Mouse (Mus musculus) stomach, postnatal 0 days (tissue): ENCODE data around the gene Pitpnm1. TPM values are rescaled to one million over a fixed set of nuclear protein-coding genes. Genes with fewer than 3 reads are reported as not detected.
A peak's percentile ranks its signal among the peaks of the same experiment; 100 is the strongest.

Source experiments
- ATAC-seq: fragments of 200-750 bp; cut with Nextera tagmentation; 2 replicates; pipeline ENCODE4 v1.8.0; 2017; ENCODE audit not compliant: low FRiP score, low TSS enrichment
- DNase-seq: peaks from one replicate; pipeline ENCODE4 v3.0.0-alpha.2; 2016; ENCODE audit warnings: low spot score
- H3K27ac ChIP-seq: fragments of 300-500 bp; sonication (generic); replicated peaks from 2 replicates; pipeline ENCODE4 v1.5.1; 2014; ENCODE audit warnings: mild to moderate bottlenecking, control low read depth
- H3K27me3 ChIP-seq: fragments of 300-500 bp; sonication (generic); 2 replicates; pipeline ENCODE4 v1.6.1; 2014; ENCODE audit warnings: low read length; ENCODE audit not compliant: control insufficient read depth, insufficient read depth
- H3K36me3 ChIP-seq: fragments of 300-500 bp; sonication (generic); 2 replicates; pipeline ENCODE4 v1.6.1; 2014; ENCODE audit warnings: low read length, mixed read lengths; ENCODE audit not compliant: control insufficient read depth, insufficient read depth
- H3K4me1 ChIP-seq: fragments of 300-500 bp; sonication (generic); replicated peaks from 2 replicates; pipeline ENCODE4 v1.6.1; 2014; ENCODE audit warnings: antibody characterized with exemption; ENCODE audit not compliant: control insufficient read depth, insufficient read depth
- H3K4me2 ChIP-seq: fragments of 300-500 bp; sonication (generic); replicated peaks from 2 replicates; pipeline ENCODE4 v1.6.1; 2014; ENCODE audit warnings: low read depth, mild to moderate bottlenecking, control low read depth, moderate library complexity
- H3K4me3 ChIP-seq: fragments of 300-500 bp; sonication (generic); 2 replicates; pipeline ENCODE4 v1.5.1; 2014; ENCODE audit warnings: low read depth, low read length, control low read depth
- H3K9ac ChIP-seq: fragments of 300-500 bp; sonication (generic); 2 replicates; pipeline ENCODE4 v1.6.1; 2014; ENCODE audit warnings: mild to moderate bottlenecking, low read length, control low read depth, mixed read lengths
- H3K9me3 ChIP-seq: fragments of 300-500 bp; sonication (generic); 2 replicates; pipeline ENCODE4 v1.6.1; 2016; ENCODE audit warnings: low read length; ENCODE audit not compliant: control insufficient read depth
- CTCF ChIP-seq: IDR thresholded peaks from 2 replicates; pipeline ENCODE4 v1.5.1; 2016; ENCODE audit warnings: antibody characterized with exemption, low read depth, mild to moderate bottlenecking, moderate library complexity
- EP300 ChIP-seq: optimal IDR thresholded peaks from 2 replicates; pipeline ENCODE3; 2016; ENCODE audit warnings: antibody characterized with exemption
- WGBS: fragments of 180-500 bp; shearing (Covaris S2); extraction: QIAGEN DNeasy Blood & Tissue Kit; methylation state at CpG from one replicate; pipeline ENCODE4 v1.1.7; 2014; 5-methylcytosine and 5-hydroxymethylcytosine counted together
- polyA plus RNA-seq: library from polyadenylated mRNA; unstranded; fragments of >200 nt; fragmentation: Nextera tagmentation; extraction: Ambion mirVana; gene quantifications from 2 replicates; pipeline ENCODE4 v1.2.1, GENCODE M21; 2015

Pitpnm1 gene
- polyA plus RNA-seq, 1 experiment from 2014 or later, result 8.3 TPM

- Histone ChIP-seq H3K27ac (no peak overlapping the region), H3K4me1 (no peaks in the 10 kb centered on the region), H3K9ac (no peak overlapping the region), H3K9me3 (no peaks in the 10 kb centered on the region), H3K4me2 (no peak overlapping the region), H3K4me3 (no peak overlapping the region), H3K27me3 (no peaks in the 10 kb centered on the region), H3K36me3 (no peaks in the 10 kb centered on the region)
- WGBS, result 84% methylated on average over 6 of the region's 6 CpGs
- no peak for ATAC-seq
- TF ChIP-seq EP300 (no peak), CTCF (no peak)
- DNase-seq, result no peak
Observed at GRCm38 (mm10) chr19:4072706-4073424, 26.9 kb upstream of the Pitpnm1 start.

DNA sequence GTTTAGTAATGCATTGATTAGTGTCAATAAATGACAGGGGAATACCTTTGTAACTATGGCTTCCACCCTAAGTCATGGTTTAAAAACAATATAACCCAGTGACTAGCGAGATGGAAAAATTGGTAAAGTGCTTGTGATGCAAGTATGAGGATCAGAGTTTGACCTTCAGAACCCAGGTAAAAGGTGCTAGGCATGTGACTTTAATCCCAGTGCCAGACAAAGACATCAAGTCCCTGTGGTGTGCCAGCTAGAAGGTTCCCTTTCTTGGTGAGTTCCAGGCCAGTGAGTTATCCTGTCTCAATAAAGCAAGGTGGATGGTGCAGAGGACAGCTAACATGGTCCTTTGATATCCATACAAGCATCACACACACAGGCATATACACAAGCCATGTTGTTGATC lies 24.3 kb upstream of the Pitpnm1 start:
- no peak overlapping the region for H3K4me3 ChIP-seq
- no peak for DNase-seq
- no peak for TF ChIP-seq EP300
- no peak for TF ChIP-seq CTCF
- no peak for ATAC-seq
- H3K9me3 ChIP-seq, result no peaks in the 10 kb centered on the region
- H3K4me2 ChIP-seq, result no peak overlapping the region
- no peaks in the 10 kb centered on the region for H3K27me3 ChIP-seq
- no peak overlapping the region for H3K27ac ChIP-seq
- 89% methylated on average over 1 of the region's 1 CpGs for WGBS
- no peaks in the 10 kb centered on the region for H3K4me1 ChIP-seq
- H3K9ac ChIP-seq, result no peak overlapping the region
- no peaks in the 10 kb centered on the region for H3K36me3 ChIP-seq

GRCm38 (mm10) chr19:4079594-4079993 lies 20.2 kb upstream of the Pitpnm1 start:
- no peaks in the 10 kb centered on the region for H3K27me3 ChIP-seq
- no peak for TF ChIP-seq CTCF
- no peaks in the 10 kb centered on the region for H3K4me1 ChIP-seq
- H3K9me3 ChIP-seq, result no peaks in the 10 kb centered on the region
- 62% methylated on average over 1 of the region's 1 CpGs for WGBS
- no peak overlapping the region for H3K4me3 ChIP-seq
- DNase-seq (no peak), ATAC-seq (no peak)
- no peak overlapping the region for H3K27ac ChIP-seq
- no peak overlapping the region for H3K9ac ChIP-seq
- H3K36me3 ChIP-seq, result no peaks in the 10 kb centered on the region
- H3K4me2 ChIP-seq, result no peak overlapping the region

GRCm38 (mm10) chr19:4080511-4081009 lies 19.2 kb upstream of the Pitpnm1 start:
- Histone ChIP-seq H3K4me3 (no peak overlapping the region), H3K9ac (no peak overlapping the region), H3K27me3 (no peaks in the 10 kb centered on the region), H3K36me3 (no peaks in the 10 kb centered on the region), H3K27ac (no peak overlapping the region), H3K4me2 (no peak overlapping the region), H3K4me1 (no peaks in the 10 kb centered on the region), H3K9me3 (no peaks in the 10 kb centered on the region)
- TF ChIP-seq CTCF (peak; percentile 49), EP300 (no peak)
- 58% methylated on average over 8 of the region's 8 CpGs for WGBS
- no peak for DNase-seq
- no peak for ATAC-seq

DNA sequence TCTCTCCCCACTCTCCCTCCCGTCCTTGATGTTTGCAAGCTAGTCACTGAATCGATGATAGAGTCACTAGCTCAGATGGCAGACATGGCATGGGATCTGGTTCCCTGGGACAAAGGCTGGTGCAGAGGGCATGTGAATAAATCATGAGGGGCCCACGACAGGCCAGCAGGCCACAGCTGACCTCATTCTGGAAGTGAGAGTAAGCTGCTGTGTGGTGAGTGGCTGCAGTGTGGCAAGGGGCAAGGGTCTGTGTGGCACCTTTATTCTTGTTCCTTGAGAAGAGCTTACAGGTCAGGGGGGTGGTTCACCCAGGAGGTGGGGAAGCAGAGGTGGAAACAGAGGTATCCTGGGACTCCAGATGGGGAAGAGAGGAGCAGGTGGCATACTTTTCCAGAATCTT lies 18.4 kb upstream of the Pitpnm1 start, which contains the start of gene Cabp2:
Gene Cabp2, plus strand, starts transcription at position 185 of the 400 bp plus-strand sequence.
- ATAC-seq, result no peak
- no peak for DNase-seq
- H3K36me3 ChIP-seq, result no peaks in the 10 kb centered on the region
- no peak within 1 kb of the TSS for H3K27ac ChIP-seq
- TF ChIP-seq CTCF (no peak), EP300 (no peak)
- H3K27me3 ChIP-seq, result no peaks in the 10 kb centered on the region
- no peak within 1 kb of the TSS for H3K4me2 ChIP-seq
- WGBS, result 71% methylated on average over 3 of the region's 3 CpGs
- no peak within 1 kb of the TSS for H3K4me3 ChIP-seq
- H3K4me1 ChIP-seq, result no peaks in the 10 kb centered on the region
- no peak within 1 kb of the TSS for H3K9ac ChIP-seq
- H3K9me3 ChIP-seq, result no peaks in the 10 kb centered on the region

- no peak overlapping the region for H3K4me2 ChIP-seq
- TF ChIP-seq EP300 (no peak), CTCF (no peak)
- WGBS, result 84% methylated on average over 11 of the region's 11 CpGs
- ATAC-seq (no peak), DNase-seq (no peak)
- H3K9me3 ChIP-seq, result no peaks in the 10 kb centered on the region
- H3K4me1 ChIP-seq, result no peaks in the 10 kb centered on the region
- no peaks in the 10 kb centered on the region for H3K36me3 ChIP-seq
- H3K27me3 ChIP-seq, result no peaks in the 10 kb centered on the region
- H3K9ac ChIP-seq, result no peak overlapping the region
- no peak overlapping the region for H3K27ac ChIP-seq
- no peak overlapping the region for H3K4me3 ChIP-seq
Observed at GRCm38 (mm10) chr19:4082219-4082965, 17.4 kb upstream of the Pitpnm1 start.
